Mouse (Mus musculus) neutrophil, adult 65 days (primary cell): ENCODE measurements around the gene Srrm4. TPM values are rescaled to one million over a fixed set of nuclear protein-coding genes. Genes with fewer than 3 reads are reported as not detected.

Experiments
- total RNA-seq: library from RNA; stranded (reverse); gene quantifications from 2 replicates; pipeline ENCODE4 v1.2.4, GENCODE M21; 2023

Gene Srrm4
- not detected in 2 replicates for total RNA-seq

GRCm38 (mm10) chr5:116591346-116592048, at the start of gene Srrm4:
Srrm4 (minus strand) TSS chr5:116591817.

GRCm38 (mm10) chr5:116422699-116423201, 168.9 kb downstream of the Srrm4 start, which contains the start of gene Hspb8:
Hspb8 (minus strand) TSS chr5:116422864.

Other genes with a start within 250 kb of the Srrm4 start
- not detected in 2 replicates for gene Hspb8, start 169.0 kb downstream of the Srrm4 start, total RNA-seq